Mouse (Mus musculus) intestine, embryonic 15.5 days (tissue): ENCODE measurements at regions not wholly inside any gene's neighbourhood (a gene's known extent, or its start where the extent isn't known, plus 50 kb on each side); places are given as distances from the start of the nearest gene placed in this dataset.

Source experiments
- ATAC-seq: fragments of 200-750 bp; cut with Nextera tagmentation; 2 replicates; pipeline ENCODE4 v1.8.0; 2017; ENCODE audit warnings: moderate TSS enrichment, moderate library complexity
- H3K27ac ChIP-seq: fragments of 300-500 bp; sonication (generic); 2 replicates; pipeline ENCODE4 v1.5.1; 2015; ENCODE audit warnings: mild to moderate bottlenecking, inconsistent platforms
- H3K27me3 ChIP-seq: fragments of 300-500 bp; sonication (generic); replicated peaks from 2 replicates; pipeline ENCODE4 v1.6.1; 2015; ENCODE audit warnings: inconsistent platforms
- H3K36me3 ChIP-seq: fragments of 300-500 bp; sonication (generic); 2 replicates; pipeline ENCODE4 v1.6.1; 2015; ENCODE audit warnings: inconsistent platforms
- H3K4me1 ChIP-seq: fragments of 300-500 bp; sonication (generic); replicated peaks from 2 replicates; pipeline ENCODE4 v1.6.1; 2015; ENCODE audit warnings: inconsistent platforms
- H3K4me2 ChIP-seq: fragments of 300-500 bp; sonication (generic); replicated peaks from 2 replicates; pipeline ENCODE4 v1.6.1; 2015; ENCODE audit warnings: mild to moderate bottlenecking, inconsistent platforms
- H3K4me3 ChIP-seq: fragments of 300-500 bp; sonication (generic); replicated peaks from 2 replicates; pipeline ENCODE4 v1.5.1; 2015; ENCODE audit warnings: inconsistent platforms
- H3K9ac ChIP-seq: fragments of 300-500 bp; sonication (generic); 2 replicates; pipeline ENCODE4 v1.6.1; 2015; ENCODE audit warnings: inconsistent platforms
- H3K9me3 ChIP-seq: fragments of 300-500 bp; sonication (generic); 2 replicates; pipeline ENCODE4 v1.6.1; 2016; ENCODE audit warnings: inconsistent platforms
- WGBS: fragments of 180-500 bp; shearing (Covaris S2); methylation state at CpG from one replicate; pipeline ENCODE4 v1.1.7; 2015; 5-methylcytosine and 5-hydroxymethylcytosine counted together

GRCm38 (mm10) chr12:107669046-107669445 is 180.6 kb downstream of the 3110018I06Rik start:
- Histone ChIP-seq H3K27ac (no peak overlapping the region), H3K9me3 (no peaks in the 10 kb centered on the region), H3K4me2 (no peak overlapping the region), H3K27me3 (no peaks in the 10 kb centered on the region), H3K9ac (no peak overlapping the region), H3K36me3 (no peaks in the 10 kb centered on the region), H3K4me1 (no peaks in the 10 kb centered on the region), H3K4me3 (no peak overlapping the region)
- no peak for ATAC-seq
- WGBS: 75% methylated on average over 5 of the region's 5 CpGs

GRCm38 (mm10) chr12:107669450-107669849 is 181.0 kb downstream of the 3110018I06Rik start:
- Histone ChIP-seq H3K36me3 (no peaks in the 10 kb centered on the region), H3K27ac (no peak overlapping the region), H3K27me3 (no peaks in the 10 kb centered on the region), H3K4me1 (no peaks in the 10 kb centered on the region), H3K4me3 (no peak overlapping the region), H3K9me3 (no peaks in the 10 kb centered on the region), H3K4me2 (no peak overlapping the region), H3K9ac (no peak overlapping the region)
- WGBS: 90% methylated on average over 6 of the region's 6 CpGs
- no peak for ATAC-seq

- whole genome bisulfite sequencing: 65% methylated on average over 10 of the region's 10 CpGs
- no peaks in the 10 kb centered on the region for H3K36me3 ChIP-seq
- H3K4me3 ChIP-seq: no peak overlapping the region
- no peak overlapping the region for H3K4me2 ChIP-seq
- no peaks in the 10 kb centered on the region for H3K27me3 ChIP-seq
- no peak for ATAC-seq
- no peaks in the 10 kb centered on the region for H3K9me3 ChIP-seq
- H3K4me1 ChIP-seq: no peaks in the 10 kb centered on the region
- no peak overlapping the region for H3K27ac ChIP-seq
- no peak overlapping the region for H3K9ac ChIP-seq
These were observed 181.5 kb downstream of the 3110018I06Rik start for GRCm38 (mm10) chr12:107669910-107670309.

GRCm38 (mm10) chr12:107677076-107677475 is 188.6 kb downstream of the 3110018I06Rik start:
- Histone ChIP-seq H3K4me1 (no peaks in the 10 kb centered on the region), H3K36me3 (no peaks in the 10 kb centered on the region), H3K27ac (no peak overlapping the region), H3K9me3 (no peaks in the 10 kb centered on the region), H3K9ac (no peak overlapping the region), H3K4me3 (no peak overlapping the region), H3K4me2 (no peak overlapping the region), H3K27me3 (no peaks in the 10 kb centered on the region)
- WGBS: 39% methylated on average over 7 of the region's 7 CpGs
- ATAC-seq: no peak

- no peak overlapping the region for H3K4me2 ChIP-seq
- no peaks in the 10 kb centered on the region for H3K9me3 ChIP-seq
- no peak overlapping the region for H3K4me3 ChIP-seq
- H3K27ac ChIP-seq: no peak overlapping the region
- no peak for ATAC-seq
- no peak overlapping the region for H3K9ac ChIP-seq
- no peaks in the 10 kb centered on the region for H3K27me3 ChIP-seq
- no peaks in the 10 kb centered on the region for H3K4me1 ChIP-seq
- WGBS: 77% methylated on average over 2 of the region's 2 CpGs
- no peaks in the 10 kb centered on the region for H3K36me3 ChIP-seq
These were observed 199.0 kb downstream of the 3110018I06Rik start for GRCm38 (mm10) chr12:107687447-107687846.

- Histone ChIP-seq H3K27ac (no peak overlapping the region), H3K27me3 (no peaks in the 10 kb centered on the region), H3K4me3 (no peak overlapping the region), H3K36me3 (no peaks in the 10 kb centered on the region), H3K4me2 (no peak overlapping the region), H3K9ac (no peak overlapping the region), H3K4me1 (no peaks in the 10 kb centered on the region), H3K9me3 (no peaks in the 10 kb centered on the region)
- no peak for ATAC-seq
- WGBS: 58% methylated on average over 7 of the region's 7 CpGs
These were observed 201.0 kb downstream of the 3110018I06Rik start for GRCm38 (mm10) chr12:107689418-107689817.

GRCm38 (mm10) chr12:107690061-107690460 is 201.6 kb downstream of the 3110018I06Rik start:
- H3K9me3 ChIP-seq: no peaks in the 10 kb centered on the region
- no peak for ATAC-seq
- H3K4me1 ChIP-seq: no peaks in the 10 kb centered on the region
- WGBS: 88% methylated on average over 3 of the region's 3 CpGs
- H3K36me3 ChIP-seq: no peaks in the 10 kb centered on the region
- no peak overlapping the region for H3K9ac ChIP-seq
- no peak overlapping the region for H3K4me2 ChIP-seq
- no peak overlapping the region for H3K27ac ChIP-seq
- no peaks in the 10 kb centered on the region for H3K27me3 ChIP-seq
- H3K4me3 ChIP-seq: no peak overlapping the region

GRCm38 (mm10) chr12:107693693-107694092 is 205.3 kb downstream of the 3110018I06Rik start:
- no peak overlapping the region for H3K27ac ChIP-seq
- no peak for ATAC-seq
- H3K36me3 ChIP-seq: no peaks in the 10 kb centered on the region
- WGBS: 57% methylated on average over 6 of the region's 6 CpGs
- H3K4me2 ChIP-seq: no peak overlapping the region
- no peaks in the 10 kb centered on the region for H3K27me3 ChIP-seq
- no peak overlapping the region for H3K9ac ChIP-seq
- no peak overlapping the region for H3K4me3 ChIP-seq
- no peaks in the 10 kb centered on the region for H3K9me3 ChIP-seq
- H3K4me1 ChIP-seq: no peaks in the 10 kb centered on the region

GRCm38 (mm10) chr12:107695014-107695413 is 206.6 kb downstream of the 3110018I06Rik start:
- 61% methylated on average over 2 of the region's 2 CpGs for WGBS
- no peak overlapping the region for H3K4me3 ChIP-seq
- H3K36me3 ChIP-seq: no peaks in the 10 kb centered on the region
- H3K4me1 ChIP-seq: peaks cover 1% of the 10 kb centered on the region; the same call in 1 of the 2 replicates
- H3K4me2 ChIP-seq: 0 out of 2 replicates have a peak overlapping the region, but pooled peaks have one; percentile 11
- H3K27ac ChIP-seq: peak overlapping the region; percentile 56
- peak; percentile 50 for ATAC-seq
- H3K9ac ChIP-seq: no peak overlapping the region
- no peaks in the 10 kb centered on the region for H3K27me3 ChIP-seq
- H3K9me3 ChIP-seq: no peaks in the 10 kb centered on the region

GRCm38 (mm10) chr12:107695438-107696267 is 207.2 kb downstream of the 3110018I06Rik start:
- Histone ChIP-seq H3K27ac (peak overlapping the region; percentile 73), H3K36me3 (no peaks in the 10 kb centered on the region), H3K9me3 (no peaks in the 10 kb centered on the region), H3K4me1 (peaks cover 3% of the 10 kb centered on the region; the same call in 1 of the 2 replicates), H3K27me3 (no peaks in the 10 kb centered on the region), H3K4me2 (peak overlapping the region; percentile 11; the same call in 1 of the 2 replicates), H3K4me3 (no peak overlapping the region), H3K9ac (no peak overlapping the region)
- ATAC-seq: peak; percentile 85
- WGBS: 61% methylated on average over 13 of the region's 13 CpGs

GRCm38 (mm10) chr12:107700317-107700716 is 211.9 kb downstream of the 3110018I06Rik start:
- Histone ChIP-seq H3K9me3 (no peaks in the 10 kb centered on the region), H3K4me2 (no peak overlapping the region), H3K9ac (no peak overlapping the region), H3K4me1 (peaks cover 3% of the 10 kb centered on the region; the same call in 1 of the 2 replicates), H3K4me3 (no peak overlapping the region), H3K27me3 (no peaks in the 10 kb centered on the region), H3K36me3 (no peaks in the 10 kb centered on the region), H3K27ac (no peak overlapping the region)
- no peak for ATAC-seq
- 40% methylated on average over 5 of the region's 5 CpGs for WGBS

- Histone ChIP-seq H3K4me1 (peaks cover 3% of the 10 kb centered on the region; the same call in 1 of the 2 replicates), H3K27ac (no peak overlapping the region), H3K9me3 (no peaks in the 10 kb centered on the region), H3K4me3 (no peak overlapping the region), H3K27me3 (no peaks in the 10 kb centered on the region), H3K9ac (no peak overlapping the region), H3K36me3 (no peaks in the 10 kb centered on the region), H3K4me2 (no peak overlapping the region)
- 83% methylated on average over 19 of the region's 19 CpGs for WGBS
- no peak for ATAC-seq
These were observed 212.6 kb downstream of the 3110018I06Rik start for GRCm38 (mm10) chr12:107700868-107701597.
